Mouse (Mus musculus) olfactory bulb, adult 2 months (tissue): ENCODE data around the gene Ago1.

ENCODE experiments used
- CTCF ChIP-seq: fragments of 200-500 bp; IDR thresholded peaks from 2 replicates; pipeline ENCODE4 v1.5.1; 2012; ENCODE audit warnings: low read depth, mild to moderate bottlenecking, low read length, moderate library complexity; ENCODE audit not compliant: insufficient read depth
- POLR2A ChIP-seq: fragments of 200-500 bp; IDR thresholded peaks from 2 replicates; pipeline ENCODE4 v1.6.1; 2012; ENCODE audit warnings: mild to moderate bottlenecking, low read depth, low read length, moderate library complexity; ENCODE audit not compliant: insufficient read depth

DNA sequence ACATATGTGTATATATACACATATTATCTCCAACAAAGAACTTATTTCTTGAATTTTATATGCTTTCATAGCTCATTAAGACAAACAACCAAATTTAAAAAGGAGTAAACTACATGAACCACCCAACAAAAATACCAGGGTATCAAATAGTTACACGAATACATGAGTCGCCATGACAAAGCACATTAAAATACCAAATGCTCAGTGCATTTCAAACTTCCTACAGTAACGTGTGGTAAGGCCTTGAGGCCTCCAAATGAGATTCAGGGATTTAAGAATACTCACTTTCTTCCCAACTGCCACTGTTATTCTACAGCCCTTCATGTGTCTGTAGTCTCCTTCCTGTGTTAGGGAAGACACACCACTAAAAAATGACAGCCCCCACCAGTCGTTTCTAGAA is 36.6 kb downstream of the Ago1 start:
- TF ChIP-seq POLR2A (no peak), CTCF (no peak)
